Mouse (Mus musculus) hindbrain, embryonic 14.5 days (tissue): ENCODE measurements around the gene Klc1. TPM values are rescaled to one million over a fixed set of nuclear protein-coding genes. Genes with fewer than 3 reads are reported as not detected.

Experiments used
- ATAC-seq: fragments of 200-750 bp; cut with Nextera tagmentation; 2 replicates; pipeline ENCODE4 v1.8.0; 2017; ENCODE audit warnings: moderate number of reproducible peaks, mild to moderate bottlenecking, moderate TSS enrichment, moderate library complexity; ENCODE audit not compliant: low FRiP score
- DNase-seq: peaks from one replicate; pipeline ENCODE4 v3.0.0-alpha.2; 2015; ENCODE audit warnings: low spot score
- H3K27ac ChIP-seq: fragments of 300-500 bp; sonication (generic); 2 replicates; pipeline ENCODE4 v1.5.1; 2014; ENCODE audit warnings: mild to moderate bottlenecking, moderate library complexity
- H3K27me3 ChIP-seq: fragments of 300-500 bp; sonication (generic); 2 replicates; pipeline ENCODE4 v1.6.1; 2014; ENCODE audit warnings: mild to moderate bottlenecking, low read length, mixed read lengths; ENCODE audit not compliant: control insufficient read depth, insufficient read depth
- H3K36me3 ChIP-seq: fragments of 300-500 bp; sonication (generic); replicated peaks from 2 replicates; pipeline ENCODE4 v1.6.1; 2014; ENCODE audit not compliant: control insufficient read depth, insufficient read depth
- H3K4me1 ChIP-seq: fragments of 300-500 bp; sonication (generic); replicated peaks from 2 replicates; pipeline ENCODE4 v1.6.1; 2014; ENCODE audit warnings: antibody characterized with exemption, low read length, mixed read lengths; ENCODE audit not compliant: control insufficient read depth, insufficient read depth
- H3K4me2 ChIP-seq: fragments of 300-500 bp; sonication (generic); replicated peaks from 2 replicates; pipeline ENCODE4 v1.6.1; 2014; ENCODE audit warnings: mild to moderate bottlenecking, moderate library complexity
- H3K4me3 ChIP-seq: fragments of 300-500 bp; sonication (generic); replicated peaks from 2 replicates; pipeline ENCODE4 v1.5.1; 2014; ENCODE audit warnings: mild to moderate bottlenecking, low read length
- H3K9ac ChIP-seq: fragments of 300-500 bp; sonication (generic); 2 replicates; pipeline ENCODE4 v1.6.1; 2014
- H3K9me3 ChIP-seq: fragments of 300-500 bp; sonication (generic); 2 replicates; pipeline ENCODE4 v1.6.1; 2016; ENCODE audit warnings: low read length; ENCODE audit not compliant: control insufficient read depth
- WGBS: fragments of 180-500 bp; shearing (Covaris S2); extraction: QIAGEN DNeasy Blood & Tissue Kit; methylation state at CpG from one replicate; pipeline ENCODE4 v1.1.7; 2014; 5-methylcytosine and 5-hydroxymethylcytosine counted together
- polyA plus RNA-seq: library from polyadenylated mRNA; unstranded; fragments of >200 nt; fragmentation: Nextera tagmentation; extraction: Ambion mirVana; gene quantifications from 2 replicates; pipeline ENCODE4 v1.2.1, GENCODE M21; 2014

The Klc1 gene
- polyA plus RNA-seq, 1 experiment from 2014 or later: 586 TPM

DNA sequence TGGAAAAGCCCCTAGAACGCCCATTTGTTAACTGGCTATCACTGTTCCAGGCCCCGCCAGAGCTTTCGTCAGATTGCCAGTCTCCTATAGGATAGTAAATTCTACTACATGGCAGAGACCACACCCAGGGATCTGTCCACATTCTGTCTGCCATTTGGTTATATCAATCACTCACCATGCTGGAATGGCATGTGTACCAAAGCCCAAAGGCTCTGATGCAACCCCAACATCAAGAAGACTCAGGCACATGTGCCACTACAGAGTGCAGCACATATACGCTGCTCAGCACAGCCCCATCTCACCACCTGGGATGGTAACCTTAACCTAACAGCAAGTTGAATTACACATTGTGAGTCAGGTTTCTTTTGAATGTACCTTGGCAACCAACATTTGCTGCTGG, 87.3 kb downstream of the Klc1 start:
- H3K27ac ChIP-seq: no peak overlapping the region
- H3K27me3 ChIP-seq: no peaks in the 10 kb centered on the region
- H3K4me3 ChIP-seq: no peak overlapping the region
- 93% methylated on average over 4 of the region's 4 CpGs for WGBS
- no peak for ATAC-seq
- no peak overlapping the region for H3K9ac ChIP-seq
- no peak for DNase-seq
- no peak overlapping the region for H3K4me2 ChIP-seq
- H3K36me3 ChIP-seq: peaks cover 26% of the 10 kb centered on the region
- H3K4me1 ChIP-seq: no peaks in the 10 kb centered on the region
- no peaks in the 10 kb centered on the region for H3K9me3 ChIP-seq

GRCm38 (mm10) chr12:111846815-111847214, 88.2 kb downstream of the Klc1 start:
- WGBS: 86% methylated on average over 10 of the region's 10 CpGs
- no peaks in the 10 kb centered on the region for H3K27me3 ChIP-seq
- H3K4me1 ChIP-seq: no peaks in the 10 kb centered on the region

GRCm38 (mm10) chr12:111848300-111848798, 89.7 kb downstream of the Klc1 start:
- WGBS: 76% methylated on average over 9 of the region's 9 CpGs
- no peaks in the 10 kb centered on the region for H3K9me3 ChIP-seq
- H3K4me2 ChIP-seq: no peak overlapping the region
- no peaks in the 10 kb centered on the region for H3K4me1 ChIP-seq
- no peaks in the 10 kb centered on the region for H3K27me3 ChIP-seq
- no peak overlapping the region for H3K27ac ChIP-seq
- peaks cover 6% of the 10 kb centered on the region; the same call in 1 of the 2 replicates for H3K36me3 ChIP-seq
- H3K4me3 ChIP-seq: no peak overlapping the region
- no peak for ATAC-seq
- H3K9ac ChIP-seq: no peak overlapping the region
- DNase-seq: no peak

More at GRCm38 (mm10) chr12:111846815-111847214, 88.2 kb downstream of the Klc1 start:
- H3K9ac ChIP-seq: no peak overlapping the region
- H3K9me3 ChIP-seq: no peaks in the 10 kb centered on the region
- ATAC-seq (no peak), DNase-seq (no peak)
- no peak overlapping the region for H3K4me2 ChIP-seq
- H3K36me3 ChIP-seq: peaks cover 18% of the 10 kb centered on the region
- H3K4me3 ChIP-seq: no peak overlapping the region
- no peak overlapping the region for H3K27ac ChIP-seq

GRCm38 (mm10) chr12:111851235-111851634, 92.6 kb downstream of the Klc1 start:
- no peak overlapping the region for H3K4me2 ChIP-seq
- WGBS: 56% methylated on average over 2 of the region's 2 CpGs
- no peak overlapping the region for H3K4me3 ChIP-seq
- no peak overlapping the region for H3K27ac ChIP-seq
- H3K27me3 ChIP-seq: no peaks in the 10 kb centered on the region
- no peak overlapping the region for H3K9ac ChIP-seq
- no peak for DNase-seq
- no peaks in the 10 kb centered on the region for H3K9me3 ChIP-seq
- H3K36me3 ChIP-seq: no peaks in the 10 kb centered on the region
- no peak for ATAC-seq
- no peaks in the 10 kb centered on the region for H3K4me1 ChIP-seq

DNA sequence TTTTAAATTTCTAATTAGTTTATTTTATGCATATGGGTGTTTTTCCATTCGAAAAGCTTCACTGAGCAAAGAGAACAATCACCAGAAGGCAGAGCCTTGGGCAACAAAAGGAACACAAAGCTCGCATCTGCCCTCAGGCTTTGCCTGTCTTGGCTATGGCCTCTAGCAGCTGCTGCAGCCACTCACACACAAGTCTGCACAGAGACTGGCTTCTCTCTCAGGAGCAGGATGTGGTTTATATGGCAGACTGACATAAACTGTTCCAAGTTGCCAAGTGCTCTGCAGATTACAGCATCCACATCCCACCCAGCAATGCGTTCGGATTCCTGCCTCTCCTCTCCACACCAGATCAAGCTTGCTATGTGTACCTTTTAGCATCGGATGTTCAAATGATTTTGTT, 93.1 kb downstream of the Klc1 start:
- Histone ChIP-seq H3K9ac (no peak overlapping the region), H3K36me3 (no peaks in the 10 kb centered on the region), H3K27me3 (no peaks in the 10 kb centered on the region), H3K9me3 (no peaks in the 10 kb centered on the region), H3K27ac (no peak overlapping the region), H3K4me2 (no peak overlapping the region), H3K4me1 (no peaks in the 10 kb centered on the region), H3K4me3 (no peak overlapping the region)
- ATAC-seq (no peak), DNase-seq (no peak)
- 69% methylated on average over 5 of the region's 5 CpGs for WGBS

GRCm38 (mm10) chr12:111853011-111853436, 94.4 kb downstream of the Klc1 start:
- Histone ChIP-seq H3K9ac (no peak overlapping the region), H3K4me1 (no peaks in the 10 kb centered on the region), H3K27ac (no peak overlapping the region), H3K4me3 (no peak overlapping the region), H3K4me2 (no peak overlapping the region), H3K27me3 (no peaks in the 10 kb centered on the region), H3K9me3 (no peaks in the 10 kb centered on the region), H3K36me3 (peaks cover 9% of the 10 kb centered on the region)
- ATAC-seq: no peak
- no peak for DNase-seq
- 69% methylated on average over 10 of the region's 10 CpGs for WGBS

DNA sequence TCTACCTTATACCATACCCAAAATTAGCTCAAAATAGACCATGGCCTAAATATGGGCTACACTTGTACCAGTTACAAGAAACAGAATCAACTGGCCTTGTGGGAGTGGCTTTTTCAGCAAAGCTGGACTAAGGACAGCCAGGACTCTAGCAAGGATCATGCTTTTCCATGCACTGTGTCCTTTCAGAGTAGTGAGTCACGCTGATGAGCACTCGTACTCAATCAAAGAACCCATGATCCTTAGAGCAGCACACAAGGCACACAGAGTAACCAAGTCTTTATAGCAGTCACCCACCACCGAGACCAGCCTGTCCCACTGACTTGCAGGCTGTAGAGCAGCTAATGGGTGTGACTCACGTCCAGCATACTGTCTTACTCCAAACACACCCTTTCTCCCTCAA, 94.9 kb downstream of the Klc1 start:
- Histone ChIP-seq H3K27me3 (no peaks in the 10 kb centered on the region), H3K4me1 (no peaks in the 10 kb centered on the region), H3K27ac (no peak overlapping the region), H3K9me3 (no peaks in the 10 kb centered on the region), H3K4me2 (no peak overlapping the region), H3K36me3 (peaks cover 13% of the 10 kb centered on the region), H3K4me3 (no peak overlapping the region), H3K9ac (no peak overlapping the region)
- no peak for ATAC-seq
- 73% methylated on average over 4 of the region's 4 CpGs for WGBS
- no peak for DNase-seq

- no peaks in the 10 kb centered on the region for H3K9me3 ChIP-seq
- H3K9ac ChIP-seq: no peak overlapping the region
- ATAC-seq (no peak), DNase-seq (no peak)
- H3K4me1 ChIP-seq: no peaks in the 10 kb centered on the region
- H3K27me3 ChIP-seq: no peaks in the 10 kb centered on the region
- H3K4me2 ChIP-seq: no peak overlapping the region
- WGBS: 96% methylated on average over 2 of the region's 2 CpGs
- no peak overlapping the region for H3K27ac ChIP-seq
- peaks cover 23% of the 10 kb centered on the region for H3K36me3 ChIP-seq
- H3K4me3 ChIP-seq: no peak overlapping the region
Measured at GRCm38 (mm10) chr12:111855448-111855847, 96.8 kb downstream of the Klc1 start.
